Comparison of ENCODE assay signal across 1 mouse cellular context in the genomic region with DNA sequence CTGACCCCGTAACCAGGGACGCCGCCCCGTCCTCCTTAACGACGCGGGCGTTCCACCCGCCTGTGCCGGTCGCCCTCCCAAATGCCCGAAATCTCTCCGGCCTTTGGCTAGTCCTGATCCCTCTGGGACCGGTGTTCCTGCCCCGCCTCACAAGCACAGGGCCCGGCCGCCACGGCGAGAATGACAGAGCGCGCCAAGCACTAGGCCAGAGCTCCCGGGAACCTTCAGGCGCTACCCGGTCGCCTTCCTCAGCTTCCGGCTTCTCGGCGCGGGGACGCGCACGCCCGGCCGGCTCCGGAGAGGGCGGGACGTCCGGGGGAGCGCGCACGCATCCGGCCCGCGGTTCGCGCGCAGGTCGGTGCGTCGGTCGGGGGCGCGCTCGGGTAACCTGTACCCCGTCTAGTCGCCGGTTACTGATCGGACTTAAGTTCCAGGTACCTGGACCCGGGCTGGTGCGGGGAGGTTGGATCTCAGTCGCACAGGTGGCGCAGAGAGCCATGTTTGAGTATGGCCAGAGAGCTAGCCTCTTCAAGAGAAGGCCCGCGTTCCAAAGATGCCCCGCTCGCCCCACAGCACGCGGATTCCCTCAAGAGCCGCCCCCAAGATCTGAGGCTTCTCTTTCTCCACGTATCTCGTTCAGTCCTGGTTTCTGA.
TF ChIP-seq lines count a peak whose summit lies in the region.

Babam2 (plus strand) TSS at position 41 of the 653 bp plus-strand sequence.

TF ChIP-seq in CH12.LX, 34 proteins besides CTCF, POLR2A, EP300 and RAD21 (continued from another document):
- TF ChIP-seq RCOR1 (conservative IDR thresholded peaks at IDR 0.05; ENCODE audit: low read depth, low read length), result no peak
- peak; percentile 66 for TF ChIP-seq MAZ (IDR thresholded peaks at IDR 0.05; ENCODE audit: low read depth, low read length)
- TF ChIP-seq JUN (IDR thresholded peaks at IDR 0.05; ENCODE audit: insufficient read depth, low read depth, low read length), result no peak
- no peak for TF ChIP-seq TBP (conservative IDR thresholded peaks at IDR 0.05; ENCODE audit: low read depth, low read length)
- 0 out of 2 replicates have a peak, but pooled peaks have one; percentile 69 for TF ChIP-seq KAT2A (IDR thresholded peaks at IDR 0.05; ENCODE audit: insufficient replicate concordance, low read length)
- peak; percentile 66; the same call in 1 of the 2 replicates for TF ChIP-seq TCF12 (IDR thresholded peaks at IDR 0.05; ENCODE audit: low read depth, low read length)
- TF ChIP-seq MXI1 (IDR thresholded peaks at IDR 0.05; ENCODE audit: low read depth, low read length), result peak; percentile 81
- TF ChIP-seq ZNF384 (IDR thresholded peaks at IDR 0.05; ENCODE audit: low read depth, low read length), result no peak
- no peak for TF ChIP-seq BHLHE40 (IDR thresholded peaks at IDR 0.05; ENCODE audit: low read depth, low read length)
- no peak for TF ChIP-seq ETS1 (conservative IDR thresholded peaks at IDR 0.05; ENCODE audit: low read depth, low read length)
- peak; percentile 11; the same call in 1 of the 2 replicates for TF ChIP-seq CHD2 (IDR thresholded peaks at IDR 0.05; ENCODE audit: low read length)
- peak; percentile 94 for TF ChIP-seq SIN3A (IDR thresholded peaks at IDR 0.05; ENCODE audit: low read length)
- TF ChIP-seq MAX (IDR thresholded peaks at IDR 0.05; ENCODE audit: low read length), result peak; percentile 98
- no peak for TF ChIP-seq E2F4 (IDR thresholded peaks at IDR 0.05; ENCODE audit: insufficient replicate concordance, low read depth, low read length)
- TF ChIP-seq ZKSCAN1 (IDR thresholded peaks at IDR 0.05; ENCODE audit: borderline replicate concordance, low read depth, low read length), result no peak
- TF ChIP-seq SMC3 (IDR thresholded peaks at IDR 0.05; ENCODE audit: low read depth, low read length), result peak; percentile 3; the same call in 1 of the 2 replicates
- no peak for TF ChIP-seq USF1 (IDR thresholded peaks at IDR 0.05; ENCODE audit: low read depth, low read length)
- no peak for TF ChIP-seq CHD1 (IDR thresholded peaks at IDR 0.05; ENCODE audit: low read depth, low read length)
- 0 out of 2 replicates have a peak, but pooled peaks have one; percentile 27 for TF ChIP-seq ZMIZ1 (IDR thresholded peaks at IDR 0.05; ENCODE audit: low read depth, low read length)
- TF ChIP-seq IRF4 (IDR thresholded peaks at IDR 0.05; ENCODE audit: low read depth, low read length), result no peak
- peak; percentile 70 for TF ChIP-seq NRF1 (IDR thresholded peaks at IDR 0.05; ENCODE audit: low read depth, low read length)
- no peak for TF ChIP-seq MEF2A (IDR thresholded peaks at IDR 0.05; ENCODE audit: borderline replicate concordance, low read depth, low read length)
- no peak for TF ChIP-seq MAFK (IDR thresholded peaks at IDR 0.05; ENCODE audit: insufficient replicate concordance, low read length)
- TF ChIP-seq ZC3H11A (IDR thresholded peaks at IDR 0.05; ENCODE audit: low read depth, low read length), result no peak
- no peak for TF ChIP-seq PAX5 (IDR thresholded peaks at IDR 0.05; ENCODE audit: low read length)
- no peak for TF ChIP-seq POLR2AphosphoS2 (IDR thresholded peaks at IDR 0.05; ENCODE audit: low read depth, low read length)
- TF ChIP-seq NELFE (IDR thresholded peaks at IDR 0.05; ENCODE audit: low read depth, low read length), result peak; percentile 61; the same call in 1 of the 2 replicates
- TF ChIP-seq USF2 (conservative IDR thresholded peaks at IDR 0.05; ENCODE audit: low read depth, low read length), result no peak
- no peak for TF ChIP-seq GABPA (IDR thresholded peaks at IDR 0.05; ENCODE audit: insufficient replicate concordance, low read depth, low read length)
- no peak for TF ChIP-seq MYC (IDR thresholded peaks at IDR 0.05; ENCODE audit: low read depth, low read length)
